Mouse (Mus musculus): ENCODE results near the gene Ston1. TPM values are rescaled to one million over a fixed set of nuclear protein-coding genes. Genes with fewer than 3 reads are reported as not detected.
A peak's percentile ranks its signal among the peaks of the same experiment; 100 is the strongest.

Ston1 gene
- polyA plus RNA-seq, 1 experiment from 2014 or later, result 7.7 TPM

DNA sequence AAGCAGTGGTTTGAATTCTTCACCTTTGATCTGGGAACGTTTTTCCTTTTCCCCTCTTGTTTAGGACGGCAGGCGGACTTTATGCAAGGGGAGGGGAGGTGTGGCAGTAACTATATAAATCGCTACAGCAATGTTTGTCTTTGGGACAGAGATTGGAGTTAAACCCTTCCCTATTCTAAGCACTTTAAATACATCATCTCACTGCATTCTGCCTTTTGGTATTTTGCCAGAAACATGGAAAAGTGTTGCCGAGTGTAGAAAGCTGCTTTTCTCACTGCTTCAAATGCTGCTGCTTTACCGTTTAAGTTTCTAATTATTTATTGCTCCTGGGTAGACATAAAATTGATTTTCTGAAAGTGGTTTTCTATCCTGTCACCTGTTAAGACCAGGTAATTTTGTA, 104.9 kb downstream of the Ston1 start:
- ATAC-seq (replicated peaks; ENCODE audit: low FRiP score), result no peak
- Histone ChIP-seq H3K4me3 (replicated peaks) (no peak overlapping the region), H3K4me1 (0 out of 2 replicates have a peak, but pooled peaks cover 2% of the 10 kb centered on the region), H3K9me3 (replicated peaks) (no peaks in the 10 kb centered on the region; the same call in 1 of the 2 replicates), H3K9ac (no peak overlapping the region), H3K27ac (no peak overlapping the region), H3K36me3 (no peaks in the 10 kb centered on the region), H3K27me3 (no peaks in the 10 kb centered on the region), H3K4me2 (no peak overlapping the region)
- 21% methylated on average over 6 of the region's 6 CpGs for WGBS

DNA sequence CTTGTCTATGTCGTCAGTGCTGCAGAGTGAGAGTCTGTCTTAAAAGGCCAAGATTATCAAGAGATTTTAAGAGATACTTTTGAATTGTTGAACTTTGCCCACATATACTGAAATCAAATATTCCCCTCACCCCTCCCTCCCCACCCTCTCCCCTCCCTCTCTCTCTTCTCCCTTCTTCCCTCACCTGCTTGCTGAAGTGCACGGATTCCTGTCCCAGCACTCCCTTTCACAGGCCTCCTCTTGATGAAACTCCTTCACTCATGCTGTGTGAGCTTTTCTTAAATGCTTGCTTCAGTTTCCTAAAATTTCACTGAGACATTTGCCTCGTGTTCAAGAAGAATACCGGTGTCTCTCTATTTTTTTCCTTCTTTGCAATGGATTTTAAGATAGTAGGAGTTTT, 105.6 kb downstream of the Ston1 start:
- WGBS, result 45% methylated on average over 4 of the region's 4 CpGs
- no peak for ATAC-seq (replicated peaks; ENCODE audit: low FRiP score)
- no peak overlapping the region for H3K27ac ChIP-seq

DNA sequence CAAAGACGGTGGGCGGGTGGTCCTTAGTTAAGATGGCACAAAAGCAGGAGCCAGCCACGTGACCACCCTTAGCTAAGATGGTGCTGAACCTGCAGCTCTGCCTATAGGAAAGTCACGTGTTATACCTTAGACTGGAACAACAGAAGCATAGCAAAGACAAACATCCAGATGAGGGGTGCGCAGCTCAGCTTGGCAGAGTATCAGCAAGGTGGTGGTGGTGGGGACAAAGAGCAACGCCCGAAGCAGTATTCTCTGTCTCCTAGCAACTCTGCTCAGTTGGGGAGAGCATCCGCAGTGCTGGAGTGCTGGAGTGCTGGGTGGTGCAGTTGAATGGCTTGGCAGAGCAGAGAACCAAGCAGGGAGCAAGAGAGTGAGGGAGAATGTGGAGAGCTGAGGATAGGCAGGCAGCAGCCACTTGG, 108.8 kb downstream of the Ston1 start:
- 0 out of 2 replicates have a peak, but pooled peaks cover 2% of the 10 kb centered on the region for H3K4me1 ChIP-seq
- no peaks in the 10 kb centered on the region for H3K9me3 ChIP-seq (replicated peaks)
- no peaks in the 10 kb centered on the region for H3K27me3 ChIP-seq
- no peak overlapping the region for H3K27ac ChIP-seq
- no peak overlapping the region for H3K4me3 ChIP-seq (replicated peaks)
- no peak overlapping the region for H3K9ac ChIP-seq
- no peaks in the 10 kb centered on the region for H3K36me3 ChIP-seq
- 48% methylated on average over 8 of the region's 8 CpGs for WGBS
- no peak overlapping the region for H3K4me2 ChIP-seq
- ATAC-seq (replicated peaks; ENCODE audit: low FRiP score), result 0 out of 2 replicates have a peak, but pooled peaks have one; percentile 15

More for the DNA sequence above, 105.6 kb downstream of the Ston1 start:
- Histone ChIP-seq H3K9me3 (replicated peaks) (no peaks in the 10 kb centered on the region; the same call in 1 of the 2 replicates), H3K4me1 (0 out of 2 replicates have a peak, but pooled peaks cover 2% of the 10 kb centered on the region), H3K4me2 (no peak overlapping the region), H3K9ac (no peak overlapping the region), H3K27me3 (no peaks in the 10 kb centered on the region), H3K4me3 (replicated peaks) (no peak overlapping the region), H3K36me3 (no peaks in the 10 kb centered on the region)

Other genes starting within 250 kb of the Ston1 start
- gene Foxn2, start 157.0 kb upstream of the Ston1 start, polyA plus RNA-seq (2015; fragmentation: Nextera tagmentation; extraction: Ambion mirVana), result 14.6 and 15.8 TPM in 2 replicates
- gene Ppp1r21, start 67.6 kb upstream of the Ston1 start, polyA plus RNA-seq (2015; fragmentation: Nextera tagmentation; extraction: Ambion mirVana), result 26.4 and 26.8 TPM in 2 replicates
- gene Gtf2a1l, start 71.0 kb downstream of the Ston1 start, polyA plus RNA-seq (2015; fragmentation: Nextera tagmentation; extraction: Ambion mirVana), result not detected in 2 replicates
- 0.18 and 0.49 TPM in 2 replicates for gene Lhcgr, start 194.3 kb downstream of the Ston1 start, polyA plus RNA-seq (2015; fragmentation: Nextera tagmentation; extraction: Ambion mirVana)

Measured in kidney, embryonic 15.5 days (tissue).